Mouse (Mus musculus) liver, adult (tissue): Measurements from ENCODE around the gene Lce1m.
"Not testable (repeated sequence)": the region's sequence is repeated elsewhere in the genome, so short reads cannot be mapped to it uniquely, and the experiment has no call there.

Experiments
- GATA4 ChIP-seq: IDR thresholded peaks from 2 replicates; pipeline ENCODE4 v1.6.1; 2014; ENCODE audit warnings: mild to moderate bottlenecking, low read length; ENCODE audit not compliant: insufficient replicate concordance

Gene Lce1m

DNA sequence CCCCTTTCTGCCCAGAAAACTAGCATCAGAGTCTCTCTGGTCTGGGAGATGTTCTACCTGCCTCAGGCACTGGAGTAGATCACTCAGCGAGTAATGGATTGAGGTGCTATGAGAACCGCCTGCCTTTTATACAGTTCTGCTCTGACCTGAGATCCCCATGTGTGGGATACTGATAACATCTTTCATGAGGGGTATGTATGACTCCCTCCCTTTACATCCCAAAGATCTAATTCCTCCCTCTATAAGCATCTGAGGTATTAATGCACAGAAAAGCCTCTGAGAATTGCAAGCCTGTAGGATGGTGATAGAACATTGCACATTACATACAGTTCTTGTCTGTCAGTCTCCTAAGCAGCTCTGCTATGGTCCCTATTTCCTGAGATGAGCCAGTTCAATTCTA is at the start of gene Lce1m:
Gene Lce1m, minus strand, starts transcription at position 101 of the 400 bp plus-strand sequence.
- TF ChIP-seq GATA4, result no peak

DNA sequence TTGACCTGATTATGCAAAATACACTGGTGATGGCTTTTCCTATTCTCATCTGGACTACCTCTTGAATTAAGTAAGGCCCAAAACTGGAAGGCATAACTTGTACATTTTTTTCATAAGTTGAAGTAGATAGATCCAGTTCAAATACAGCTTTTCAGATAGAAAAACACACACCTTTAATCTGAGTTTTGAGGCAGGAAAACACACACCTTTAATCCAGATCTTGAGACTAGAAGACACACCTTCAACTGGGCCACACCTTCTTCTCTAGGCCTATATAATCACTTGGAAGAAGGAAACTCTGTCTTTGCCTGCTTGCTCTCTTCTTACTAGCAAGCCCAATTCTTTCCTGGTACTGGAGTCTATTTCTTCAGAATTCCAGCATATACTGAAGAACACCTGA is 49.7 kb upstream of the Lce1m start, which contains the start of gene Gm4858:
Gene Gm4858, plus strand, starts transcription at position 301 of the 400 bp plus-strand sequence.
- not testable (repeated sequence) for TF ChIP-seq GATA4

DNA sequence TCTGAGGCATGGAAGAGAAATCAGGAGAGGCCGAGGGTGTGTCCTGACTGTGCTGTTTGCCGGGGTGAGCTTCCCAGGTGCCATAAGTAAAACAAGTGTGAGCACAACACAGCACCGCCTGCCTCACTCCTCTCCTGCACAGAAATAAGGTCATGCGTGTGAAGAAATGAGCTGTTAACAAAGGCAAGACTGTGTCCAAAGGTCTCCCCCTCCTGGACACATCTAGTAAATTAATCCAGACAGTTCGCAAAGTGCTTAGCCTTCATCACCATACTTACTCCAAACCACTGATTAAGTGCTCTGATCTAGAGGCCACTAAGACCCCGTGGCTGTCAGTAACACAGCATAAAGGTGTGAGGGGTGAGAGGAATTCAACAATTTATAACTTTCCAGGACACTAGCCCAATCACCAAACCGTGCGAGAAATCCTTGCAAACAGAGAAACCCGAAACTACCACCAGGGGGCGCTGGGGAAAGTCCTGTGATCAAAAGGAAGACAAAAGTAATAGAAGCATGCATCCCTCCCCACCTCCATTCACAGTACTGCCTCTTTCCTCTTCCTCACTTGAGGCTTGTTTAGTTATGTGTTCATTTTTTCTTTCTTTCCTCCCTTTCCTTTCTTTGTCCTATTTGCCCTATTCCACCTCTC is 34.1 kb upstream of the Lce1m start:
- TF ChIP-seq GATA4, result no peak

DNA sequence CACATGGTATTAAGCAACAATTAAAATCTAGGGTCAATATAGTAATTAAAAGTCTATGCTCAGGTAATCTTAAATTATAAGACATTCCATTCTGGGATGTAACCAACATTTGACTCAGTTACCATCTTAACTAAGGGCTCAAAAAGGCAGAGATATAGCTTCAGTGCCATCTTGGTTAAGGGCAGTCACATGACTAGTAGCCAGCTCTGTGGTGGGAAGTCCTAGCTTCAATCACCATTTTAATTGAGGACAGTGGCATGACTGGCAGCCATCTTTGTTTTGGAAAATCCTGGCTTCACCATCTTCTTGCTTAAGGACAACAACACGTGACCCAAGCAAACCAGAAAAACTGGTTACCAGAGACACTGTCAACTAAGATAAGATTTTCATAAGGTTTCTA is 31.3 kb upstream of the Lce1m start:
- TF ChIP-seq GATA4, result no peak

DNA sequence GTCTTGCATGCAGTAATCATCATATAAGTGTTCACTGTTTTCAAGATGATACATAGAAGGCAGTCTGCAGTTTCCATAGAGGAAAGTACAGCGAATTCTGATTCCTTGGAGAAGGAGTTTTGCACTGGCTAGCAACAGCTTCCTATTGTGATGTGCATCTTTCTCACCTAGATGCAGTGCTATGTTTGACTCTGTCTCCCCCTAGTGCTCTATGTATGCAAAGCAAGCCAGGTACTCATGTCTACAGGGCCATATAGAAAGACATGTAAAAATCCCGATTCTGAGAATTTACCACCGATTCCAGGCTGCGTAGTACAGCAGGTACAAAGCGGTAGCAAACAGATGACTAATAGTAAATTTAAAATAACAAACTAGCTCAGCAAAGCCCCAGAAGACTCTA is 12.6 kb upstream of the Lce1m start:
- no peak for TF ChIP-seq GATA4

DNA sequence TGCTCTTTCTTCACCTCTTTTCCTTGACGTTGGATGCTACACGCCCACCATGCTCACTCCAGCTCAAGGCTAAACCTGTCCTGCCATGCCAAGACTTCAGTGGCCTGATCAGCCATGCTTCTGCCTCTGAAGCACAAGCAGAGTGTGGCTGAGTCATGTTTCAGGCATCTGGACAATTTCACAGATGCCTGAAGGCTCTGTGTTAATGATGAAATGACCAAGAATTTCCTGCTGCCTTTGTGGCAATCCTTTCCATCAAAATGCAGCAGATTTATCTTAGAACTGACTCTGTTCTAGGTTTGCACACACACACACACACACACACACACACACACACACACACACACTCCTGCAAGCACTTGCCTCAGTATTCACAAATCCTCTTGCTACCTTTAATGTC is 6.6 kb upstream of the Lce1m start:
- no peak for TF ChIP-seq GATA4

DNA sequence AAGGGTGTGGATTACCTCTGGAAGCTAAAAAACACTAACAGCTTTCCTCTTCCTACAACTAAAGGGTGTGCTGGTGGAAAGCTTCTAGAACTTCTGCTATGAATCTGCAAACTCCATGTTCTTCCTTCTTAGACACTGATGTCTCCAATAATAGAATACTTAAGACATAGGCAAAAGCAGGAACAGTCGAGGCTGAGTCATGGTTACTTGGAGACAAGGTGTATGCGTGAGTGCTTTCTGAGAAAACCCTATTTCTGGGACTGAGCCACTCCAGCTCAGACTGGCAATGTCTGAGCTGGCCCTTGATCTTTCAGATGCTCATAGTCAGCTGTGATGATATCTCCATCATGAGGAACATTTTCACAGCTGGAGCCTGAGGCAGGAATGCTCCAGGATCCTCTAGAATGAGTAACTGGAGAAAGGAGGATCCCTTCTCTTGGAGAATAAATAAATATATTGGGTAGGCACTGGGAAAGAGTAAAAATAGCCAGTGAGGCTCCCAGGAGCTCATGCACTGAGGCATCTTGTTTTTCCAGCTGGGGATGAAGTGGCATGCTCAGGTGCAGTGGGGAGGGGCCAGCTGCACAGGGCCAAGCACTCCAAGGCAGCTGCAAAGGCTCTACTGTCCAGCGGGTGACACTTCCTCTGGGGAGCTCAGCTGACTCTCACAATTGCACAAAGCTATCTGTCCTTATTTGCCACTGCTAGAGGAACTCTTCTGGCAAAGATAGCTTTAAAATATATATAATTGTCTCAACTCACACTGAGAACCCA is 4.7 kb upstream of the Lce1m start:
- no peak for TF ChIP-seq GATA4

DNA sequence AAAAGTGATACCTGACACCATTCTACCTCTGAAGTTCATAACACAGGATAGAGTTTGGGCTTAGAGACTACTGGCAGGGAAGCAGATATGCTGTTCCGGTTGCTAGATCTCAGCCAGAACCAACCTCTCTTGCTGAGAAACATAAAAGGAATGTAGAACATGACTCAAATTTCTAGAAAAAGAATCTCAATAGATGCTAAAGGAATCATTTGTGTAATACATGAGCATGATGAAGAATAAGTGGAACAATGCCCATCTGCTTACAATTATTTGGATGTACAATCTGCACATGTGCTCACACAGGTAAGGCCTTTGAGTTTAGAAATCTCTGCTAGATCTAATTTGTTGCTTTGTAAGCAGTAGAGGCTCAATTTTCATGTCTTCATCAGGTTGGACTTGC is 2.3 kb upstream of the Lce1m start:
- TF ChIP-seq GATA4, result no peak

DNA sequence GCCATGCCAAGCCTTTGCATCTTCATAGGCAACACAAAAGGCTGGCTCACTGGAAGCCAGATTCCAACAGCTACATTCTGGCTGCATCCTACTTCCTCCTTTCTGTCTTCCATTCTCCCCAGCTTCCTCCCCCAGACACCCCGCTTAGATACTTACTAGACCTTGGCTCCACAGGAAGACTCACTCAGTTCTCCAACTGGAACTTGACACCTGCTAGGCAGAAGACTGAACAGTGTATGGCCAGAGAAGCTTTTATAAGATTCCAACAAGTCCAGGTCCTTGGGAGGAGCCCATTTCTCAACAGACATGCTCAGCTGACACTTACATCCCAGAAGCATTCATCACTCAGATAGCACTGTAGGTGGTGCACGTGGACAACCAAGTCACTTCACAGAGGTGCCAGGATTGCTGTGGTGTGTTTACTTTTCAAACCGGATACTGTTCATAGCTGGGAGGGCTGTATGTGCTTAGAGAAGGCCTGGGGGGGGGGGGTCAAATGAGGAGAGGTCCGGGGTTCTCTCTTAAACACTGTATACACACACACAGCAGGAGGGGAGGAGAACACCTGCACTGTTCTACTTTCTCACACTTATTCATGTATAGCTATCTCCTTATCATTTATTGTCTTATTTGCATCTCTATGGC is 3.3 kb downstream of the Lce1m start, which contains the start of gene Crct1:
Gene Crct1, minus strand, starts transcription at position 228 of the 645 bp plus-strand sequence.
- no peak for TF ChIP-seq GATA4

DNA sequence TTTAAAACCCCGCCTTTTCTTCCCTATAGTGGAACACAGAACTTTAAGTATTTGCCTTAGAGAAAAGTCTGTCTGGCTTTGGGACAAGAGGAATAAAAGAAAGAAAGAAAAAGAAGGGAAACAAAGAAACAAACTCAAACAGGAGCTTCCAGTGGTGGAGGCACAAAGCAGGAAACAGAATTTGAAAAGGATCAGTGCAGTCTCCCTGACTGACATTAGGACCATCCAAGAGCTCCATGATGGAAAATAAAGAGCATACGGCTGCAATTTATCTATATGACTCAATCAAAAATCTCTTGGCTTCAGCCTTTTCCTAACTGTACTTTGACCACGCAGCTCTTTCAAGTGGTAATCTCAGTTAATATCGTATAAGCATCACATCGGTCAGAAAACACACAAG is 4.0 kb downstream of the Lce1m start:
- TF ChIP-seq GATA4, result no peak

DNA sequence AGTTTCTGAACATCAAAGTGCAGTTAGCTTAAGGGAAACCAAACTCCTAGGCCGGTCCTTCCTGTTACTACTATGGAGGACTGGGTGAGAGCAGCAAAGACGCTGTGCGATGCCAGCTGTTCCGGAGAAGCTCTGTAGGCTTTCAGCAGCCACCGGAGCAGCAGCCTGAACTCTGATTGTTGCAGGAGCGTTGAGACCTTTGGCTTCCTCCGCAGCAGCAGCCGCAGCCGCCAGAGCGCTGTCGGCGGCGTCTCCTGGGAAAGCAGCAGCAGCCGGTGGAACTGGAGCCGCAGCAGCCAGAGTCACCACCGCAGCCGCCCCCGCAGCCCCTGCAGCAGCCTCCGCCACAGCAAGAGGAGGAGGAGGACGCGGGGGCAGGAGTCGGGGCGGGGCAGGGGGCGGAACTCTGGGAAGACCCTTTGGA is 4.5 kb downstream of the Lce1m start:
- TF ChIP-seq GATA4, result no peak

DNA sequence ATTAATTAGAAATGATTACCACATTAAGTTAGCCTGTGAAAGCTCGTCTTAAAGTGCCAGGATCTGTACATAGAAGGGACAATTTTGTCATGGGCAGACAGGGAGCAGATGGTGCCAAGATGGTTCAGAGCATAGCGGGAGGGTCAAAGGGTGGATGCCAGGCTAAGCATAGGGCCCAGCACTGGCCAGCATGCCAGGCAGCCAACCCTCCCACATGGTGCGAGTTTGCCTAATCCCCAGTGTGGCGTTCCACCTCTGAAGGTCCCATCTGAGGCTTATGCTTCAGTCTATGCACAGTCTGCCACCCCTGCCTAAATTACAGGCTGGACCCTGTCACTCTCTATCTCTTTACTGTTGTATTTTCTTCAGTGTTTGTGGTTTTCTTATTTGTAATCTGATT is 16.0 kb downstream of the Lce1m start:
- TF ChIP-seq GATA4, result no peak

DNA sequence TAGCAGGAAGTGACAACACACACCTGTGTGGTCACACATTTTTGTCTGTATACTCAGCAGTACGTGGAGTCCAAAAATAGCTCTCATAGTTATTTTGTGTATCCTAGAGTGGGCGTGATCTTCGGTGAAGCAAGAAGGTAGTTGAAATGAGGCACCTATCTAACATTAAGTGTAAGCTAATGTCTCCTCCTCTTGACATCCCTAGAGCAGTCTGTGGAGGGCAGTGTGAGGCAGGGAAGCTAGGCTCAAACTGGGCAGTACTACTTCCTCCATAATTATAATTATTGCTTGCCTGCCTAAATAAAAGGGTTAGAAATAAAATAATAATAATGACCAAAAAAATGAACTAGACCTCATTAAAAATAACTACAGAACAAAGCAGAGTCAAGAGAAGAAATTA is 18.2 kb downstream of the Lce1m start:
- no peak for TF ChIP-seq GATA4

DNA sequence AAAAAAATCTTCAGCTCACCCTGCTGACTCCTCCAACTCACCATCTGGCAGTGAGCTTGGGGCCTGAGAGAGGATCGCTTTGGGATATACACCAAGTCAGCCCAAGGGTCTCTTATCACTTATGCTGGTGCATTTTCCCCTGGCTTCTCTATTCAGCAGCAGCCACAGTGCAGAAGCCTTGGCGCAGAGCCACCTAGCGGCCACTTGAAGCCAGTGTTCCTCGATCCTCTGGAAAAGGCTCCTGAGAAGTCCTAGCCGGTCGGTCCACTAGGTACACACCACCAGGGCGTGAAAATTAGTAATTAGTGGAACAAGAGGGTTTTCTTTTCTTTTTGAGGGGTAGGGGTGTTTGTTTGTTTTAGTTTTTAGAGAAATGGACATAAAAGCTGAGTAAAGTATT is 20.2 kb downstream of the Lce1m start:
- no peak for TF ChIP-seq GATA4

DNA sequence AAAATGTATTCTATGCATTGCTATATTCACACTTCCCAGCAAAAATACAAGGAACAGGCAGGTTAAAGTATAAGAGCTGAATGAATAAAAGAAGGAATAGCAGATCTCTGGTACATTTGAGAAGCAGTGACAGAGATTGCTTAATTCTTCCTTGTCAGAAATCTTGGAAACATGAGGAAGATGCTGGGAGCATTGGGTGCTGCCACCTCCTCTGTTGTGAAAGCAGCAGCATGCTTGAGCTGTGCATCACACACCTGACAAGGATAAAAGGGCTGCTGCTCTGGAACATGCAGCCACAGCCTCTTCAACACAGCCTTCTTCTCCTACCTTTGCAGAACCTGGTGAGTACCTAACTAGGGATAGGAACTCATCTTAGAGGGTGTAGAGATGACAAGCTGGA is 26.9 kb downstream of the Lce1m start, which contains the start of gene Lce3f:
Gene Lce3f, plus strand, starts transcription at position 301 of the 400 bp plus-strand sequence.
- no peak for TF ChIP-seq GATA4

DNA sequence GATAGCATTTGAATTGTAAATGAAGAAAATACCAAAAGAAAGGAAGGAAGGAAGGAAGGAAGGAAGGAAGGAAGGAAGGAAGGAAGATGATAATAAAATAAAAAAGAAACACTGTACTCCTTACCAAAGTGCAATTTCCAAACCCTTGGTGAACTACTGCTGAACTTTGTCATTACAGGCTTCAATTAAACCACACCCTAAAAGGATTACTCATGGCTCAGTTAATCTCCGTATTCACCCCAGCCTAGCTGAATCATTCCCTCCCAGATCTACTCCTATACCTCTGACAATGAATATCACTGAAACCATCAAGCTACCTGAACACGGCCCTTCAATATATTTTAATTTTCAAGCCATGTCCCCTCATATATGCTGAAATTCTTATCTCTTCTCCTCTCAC is 40.4 kb downstream of the Lce1m start:
- no peak for TF ChIP-seq GATA4
